Mouse (Mus musculus) E14TG2a.4 (cell line): ENCODE measurements at regions not wholly inside any gene's neighbourhood (a gene's known extent, or its start where the extent isn't known, plus 50 kb on each side); places are given as distances from the start of the nearest gene placed in this dataset.
A peak's percentile ranks its signal among the peaks of the same experiment; 100 is the strongest.

Experiments used
- H3K27me3 ChIP-seq: 2 replicates; pipeline ENCODE4 v1.6.1; 2014; ENCODE audit warnings: low read length, control low read depth; ENCODE audit not compliant: insufficient read depth
- H3K36me3 ChIP-seq: 2 replicates; pipeline ENCODE4 v1.6.1; 2014; ENCODE audit warnings: low read length, control low read depth; ENCODE audit not compliant: insufficient read depth
- H3K4me1 ChIP-seq: replicated peaks from 2 replicates; pipeline ENCODE4 v1.6.1; 2014; ENCODE audit warnings: low read depth, low read length, control low read depth
- H3K4me3 ChIP-seq: replicated peaks from 2 replicates; pipeline ENCODE4 v1.5.1; 2014; ENCODE audit warnings: mild to moderate bottlenecking, low read length
- H3K9me3 ChIP-seq: 2 replicates; pipeline ENCODE4 v1.6.1; 2014; ENCODE audit warnings: low read length, control low read depth
- CTCF ChIP-seq: conservative IDR thresholded peaks from 2 replicates; pipeline ENCODE4 v1.5.1; 2014; ENCODE audit warnings: low read length
- NANOG ChIP-seq: IDR thresholded peaks from 2 replicates; pipeline ENCODE4 v1.6.1; 2014; ENCODE audit warnings: borderline replicate concordance, low read length, mixed read lengths
- POU5F1 ChIP-seq: IDR thresholded peaks from 2 replicates; pipeline ENCODE4 v1.6.1; 2014; ENCODE audit warnings: low read length, borderline replicate concordance

DNA sequence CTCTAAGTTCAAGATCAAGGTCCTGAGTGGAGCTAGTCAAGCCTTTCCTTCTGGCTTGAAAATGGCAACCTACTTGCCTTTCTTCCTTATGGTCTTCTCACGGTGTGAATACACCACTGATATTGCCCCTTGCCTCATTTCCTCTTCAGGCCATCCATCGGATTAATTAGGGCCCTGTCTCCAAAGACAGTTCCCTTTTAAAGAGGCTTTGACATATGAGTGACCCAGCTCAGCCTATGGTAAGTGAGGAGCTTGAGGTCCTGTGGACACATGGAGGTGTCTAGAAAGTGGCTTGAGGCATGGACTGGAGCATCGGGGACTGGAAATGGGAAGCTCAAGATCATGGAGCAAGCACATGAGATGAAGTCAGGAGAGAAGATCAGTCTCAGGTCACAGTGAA lies 201.5 kb downstream of the Gm10260 start:
- H3K36me3 ChIP-seq = no peaks in the 10 kb centered on the region

DNA sequence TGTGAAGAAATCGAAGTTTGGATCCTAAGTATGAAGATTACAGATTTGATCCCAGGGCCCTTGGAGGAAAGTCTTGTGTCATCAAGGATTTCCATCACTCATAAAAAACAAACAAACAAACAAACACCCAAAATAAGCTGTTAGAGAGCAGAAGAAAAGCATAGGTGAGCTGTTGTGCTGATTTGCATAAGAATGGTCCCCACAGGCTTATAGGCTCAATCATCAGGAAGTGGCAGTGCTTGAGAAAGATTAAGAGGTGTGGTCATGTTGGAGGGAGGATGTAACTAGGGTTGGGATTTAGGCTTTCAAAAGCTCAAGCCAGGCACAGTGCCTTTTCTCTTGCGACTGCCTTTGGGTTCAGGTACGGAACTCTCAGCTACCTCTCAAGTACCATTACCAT lies 205.1 kb downstream of the Gm10260 start:
- TF ChIP-seq NANOG (no peak), CTCF (no peak), POU5F1 (peak; percentile 74; the same call in 1 of the 2 replicates)

More for the DNA sequence above, 201.5 kb downstream of the Gm10260 start:
- Histone ChIP-seq H3K27me3 (no peaks in the 10 kb centered on the region), H3K4me3 (no peak overlapping the region), H3K4me1 (peaks cover 17% of the 10 kb centered on the region), H3K9me3 (peaks cover 20% of the 10 kb centered on the region)
- no peak for TF ChIP-seq POU5F1
- TF ChIP-seq NANOG = no peak
- TF ChIP-seq CTCF = no peak

DNA sequence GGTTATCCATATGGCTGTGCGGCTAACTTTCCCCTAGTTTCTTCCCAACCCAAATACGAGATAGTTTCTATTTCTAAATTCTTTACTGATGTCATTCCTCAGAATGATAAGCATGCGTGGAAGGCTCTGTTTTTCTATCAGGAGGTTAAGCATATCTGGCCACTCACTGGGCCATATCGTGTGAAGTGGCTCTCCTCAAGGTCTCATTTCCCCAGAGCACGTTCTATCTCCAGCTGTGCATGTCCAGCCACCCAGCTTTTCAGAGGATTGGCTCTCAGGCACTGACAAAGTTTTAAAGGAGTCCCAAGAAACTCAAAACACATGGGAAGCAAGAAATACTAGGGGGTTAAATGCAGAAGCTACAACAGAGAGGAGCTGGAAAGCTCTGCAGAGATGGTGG lies 205.8 kb downstream of the Gm10260 start:
- Histone ChIP-seq H3K4me3 (no peak overlapping the region), H3K36me3 (no peaks in the 10 kb centered on the region), H3K4me1 (peaks cover 57% of the 10 kb centered on the region), H3K9me3 (peaks cover 20% of the 10 kb centered on the region), H3K27me3 (no peaks in the 10 kb centered on the region)
- TF ChIP-seq POU5F1 (no peak), NANOG (no peak), CTCF (no peak)

More for the DNA sequence above, 205.1 kb downstream of the Gm10260 start:
- H3K36me3 ChIP-seq = no peaks in the 10 kb centered on the region
- H3K4me1 ChIP-seq = peaks cover 53% of the 10 kb centered on the region
- H3K9me3 ChIP-seq = peaks cover 20% of the 10 kb centered on the region
- no peak overlapping the region for H3K4me3 ChIP-seq
- H3K27me3 ChIP-seq = no peaks in the 10 kb centered on the region

DNA sequence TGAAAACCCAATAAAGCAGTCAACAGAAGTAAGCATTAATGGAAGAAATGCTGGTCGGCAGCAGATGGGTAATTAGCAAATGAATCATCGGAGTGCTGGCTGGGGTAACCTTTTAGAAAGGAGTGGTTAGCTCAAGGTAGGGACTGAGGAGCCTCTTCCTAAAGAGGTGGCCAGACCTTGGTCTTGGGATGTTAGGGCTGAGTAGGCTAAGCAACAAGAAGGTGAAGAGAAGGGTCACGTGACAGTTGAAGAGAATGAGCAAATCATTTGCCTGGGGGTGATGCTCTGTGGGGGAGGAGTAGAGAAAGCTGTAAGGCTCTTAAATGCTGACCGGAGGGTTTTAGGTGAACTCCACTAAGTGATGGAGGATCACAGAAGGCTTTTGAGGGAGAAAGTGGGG lies 208.2 kb downstream of the Gm10260 start:
- TF ChIP-seq NANOG = no peak
- TF ChIP-seq POU5F1 = no peak
- TF ChIP-seq CTCF = no peak
- Histone ChIP-seq H3K4me3 (no peak overlapping the region), H3K27me3 (no peaks in the 10 kb centered on the region), H3K36me3 (no peaks in the 10 kb centered on the region), H3K4me1 (peaks cover 73% of the 10 kb centered on the region), H3K9me3 (peaks cover 2% of the 10 kb centered on the region; the same call in 1 of the 2 replicates)

DNA sequence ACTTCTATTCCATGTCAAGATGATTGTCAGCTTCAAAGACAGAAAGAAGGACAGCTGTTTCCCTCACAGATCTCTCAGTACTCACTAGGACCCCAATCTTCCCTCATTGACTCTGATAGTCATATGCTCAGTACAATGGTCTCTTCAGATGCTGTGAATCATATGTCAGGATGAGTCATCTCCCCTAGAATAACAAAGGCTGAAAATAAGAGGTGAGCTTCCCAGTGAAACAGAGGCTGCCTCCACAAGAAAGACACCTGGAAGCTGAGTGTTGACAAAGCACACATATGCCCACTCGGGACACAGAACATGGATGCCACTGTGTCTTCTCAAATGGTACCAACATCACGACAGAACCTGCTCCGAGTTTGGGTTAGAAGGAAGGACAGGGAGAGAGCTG lies 209.6 kb downstream of the Gm10260 start:
- no peak for TF ChIP-seq NANOG
- no peak for TF ChIP-seq CTCF
- TF ChIP-seq POU5F1 = no peak

DNA sequence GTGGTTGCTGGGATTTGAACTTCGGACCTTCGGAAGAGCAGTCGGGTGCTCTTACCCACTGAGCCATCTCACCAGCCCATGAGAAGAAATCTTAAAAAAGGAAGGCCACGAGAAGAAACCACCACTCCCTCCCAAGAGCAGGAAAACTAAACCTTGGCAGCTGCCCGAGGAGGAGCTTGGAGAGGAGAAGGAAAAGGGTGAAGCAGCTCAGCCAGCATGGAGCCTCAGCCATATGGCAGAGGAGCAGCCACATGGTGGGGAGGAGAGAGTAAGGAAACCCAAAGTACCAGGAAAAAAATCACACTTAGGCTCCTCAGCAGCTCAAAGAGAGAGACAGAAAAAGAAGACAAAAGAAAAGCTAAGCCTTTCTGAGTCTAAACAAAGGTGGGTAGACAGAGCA lies 210.3 kb downstream of the Gm10260 start:
- Histone ChIP-seq H3K4me1 (peaks cover 75% of the 10 kb centered on the region), H3K9me3 (no peaks in the 10 kb centered on the region), H3K4me3 (no peak overlapping the region), H3K36me3 (no peaks in the 10 kb centered on the region), H3K27me3 (no peaks in the 10 kb centered on the region)
- TF ChIP-seq CTCF (no peak), POU5F1 (no peak), NANOG (no peak)

More for the DNA sequence above, 209.6 kb downstream of the Gm10260 start:
- H3K27me3 ChIP-seq = no peaks in the 10 kb centered on the region
- peaks cover 81% of the 10 kb centered on the region for H3K4me1 ChIP-seq
- H3K9me3 ChIP-seq = no peaks in the 10 kb centered on the region
- no peaks in the 10 kb centered on the region for H3K36me3 ChIP-seq
- no peak overlapping the region for H3K4me3 ChIP-seq

DNA sequence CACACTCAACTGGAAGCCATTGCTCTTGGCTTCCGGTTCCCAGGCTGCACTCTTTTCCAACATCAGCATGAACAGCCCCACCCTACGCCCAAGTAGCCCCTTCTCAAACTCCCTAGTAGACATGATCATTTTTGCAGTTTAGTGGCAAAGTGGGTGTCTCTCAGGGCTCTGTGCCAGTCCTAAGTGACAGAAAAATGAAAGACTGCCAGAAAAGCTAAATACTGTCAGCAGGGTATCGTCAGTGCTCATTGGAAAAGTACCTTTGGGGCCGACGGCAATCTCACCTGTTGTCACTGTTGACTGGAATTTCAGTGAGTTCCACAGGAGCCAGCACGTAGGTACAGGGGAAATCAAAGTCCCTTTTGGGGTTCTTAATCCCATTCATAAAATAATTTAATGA lies 211.0 kb downstream of the Gm10260 start:
- Histone ChIP-seq H3K4me1 (peaks cover 70% of the 10 kb centered on the region), H3K36me3 (no peaks in the 10 kb centered on the region), H3K9me3 (no peaks in the 10 kb centered on the region), H3K27me3 (no peaks in the 10 kb centered on the region; the same call in 1 of the 2 replicates), H3K4me3 (no peak overlapping the region)
- TF ChIP-seq NANOG (no peak), POU5F1 (no peak), CTCF (no peak)

DNA sequence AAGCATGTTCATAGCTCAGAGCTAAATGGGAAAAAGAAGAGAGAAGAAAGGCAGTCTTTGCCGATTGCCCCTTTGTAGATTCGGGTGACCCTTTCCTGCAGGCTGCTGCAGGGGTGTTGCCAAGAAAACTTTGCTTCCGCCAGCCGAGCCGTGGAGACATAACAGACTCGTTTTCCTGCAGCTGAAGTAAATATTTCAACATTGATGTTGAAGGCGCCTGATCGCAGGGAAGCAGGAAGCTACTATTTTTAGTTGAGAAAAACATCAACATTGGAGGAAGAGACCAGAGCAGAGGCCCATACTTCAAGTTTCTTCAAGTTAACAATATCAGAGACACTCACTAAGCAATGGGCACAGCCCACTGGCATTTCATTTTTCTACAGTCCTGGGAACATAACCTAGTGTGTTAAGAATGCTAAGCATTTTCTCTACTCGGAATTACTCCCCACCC lies 211.9 kb downstream of the Gm10260 start:
- no peaks in the 10 kb centered on the region; the same call in 1 of the 2 replicates for H3K27me3 ChIP-seq
- peaks cover 63% of the 10 kb centered on the region for H3K4me1 ChIP-seq
- H3K9me3 ChIP-seq = no peaks in the 10 kb centered on the region
- no peak overlapping the region for H3K4me3 ChIP-seq
- H3K36me3 ChIP-seq = no peaks in the 10 kb centered on the region
- TF ChIP-seq CTCF = no peak
- TF ChIP-seq POU5F1 = no peak

DNA sequence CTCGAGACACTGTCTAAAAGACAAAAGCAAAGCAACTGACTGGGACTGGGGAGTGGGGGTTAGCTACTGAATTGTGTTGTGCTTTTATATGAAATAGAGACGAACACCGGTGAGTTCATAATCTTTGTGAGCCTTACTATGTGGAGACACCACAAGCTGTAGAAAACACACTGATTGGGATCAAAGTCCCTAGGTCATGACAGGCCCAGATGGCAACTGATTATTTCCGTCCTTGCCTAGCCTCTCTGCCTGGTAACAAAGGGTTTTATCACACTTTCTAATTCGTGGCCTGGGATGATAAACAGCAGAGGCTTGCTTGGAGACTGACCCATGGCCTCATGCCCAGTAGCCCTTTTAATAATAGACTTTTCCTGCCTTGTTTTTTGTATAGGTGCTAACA lies 213.5 kb downstream of the Gm10260 start:
- TF ChIP-seq NANOG (no peak), CTCF (no peak), POU5F1 (no peak)
- Histone ChIP-seq H3K36me3 (no peaks in the 10 kb centered on the region), H3K4me1 (peaks cover 47% of the 10 kb centered on the region), H3K4me3 (no peak overlapping the region), H3K27me3 (no peaks in the 10 kb centered on the region; the same call in 1 of the 2 replicates), H3K9me3 (no peaks in the 10 kb centered on the region)
